Mouse (Mus musculus): ENCODE results near the gene Ier3. TPM values are rescaled to one million over a fixed set of nuclear protein-coding genes. Genes with fewer than 3 reads are reported as not detected.

The Ier3 gene
- polyA plus RNA-seq, 1 experiment from 2014 or later: 7.3 TPM

GRCm38 (mm10) chr17:35864832-35865353, 43.4 kb downstream of the Ier3 start:
- Histone ChIP-seq H3K9ac (replicated peaks) (peak overlapping the region; percentile 89), H3K27me3 (no peaks in the 10 kb centered on the region), H3K4me3 (peak overlapping the region; percentile 64), H3K4me1 (peaks cover 59% of the 10 kb centered on the region), H3K9me3 (no peaks in the 10 kb centered on the region), H3K27ac (replicated peaks) (peak overlapping the region; percentile 97), H3K4me2 (replicated peaks) (peak overlapping the region; percentile 76), H3K36me3 (no peaks in the 10 kb centered on the region)
- ATAC-seq (replicated peaks): no peak
- 29% methylated on average over 10 of the region's 10 CpGs for WGBS

- WGBS: under 1% methylated on average over 45 of the region's 48 CpGs
Measured at GRCm38 (mm10) chr17:35865481-35866280, 44.2 kb downstream of the Ier3 start, which contains the start of gene Ppp1r18. Ppp1r18 (plus strand) TSS chr17:35865593.

GRCm38 (mm10) chr17:35866281-35866831, 44.9 kb downstream of the Ier3 start:
- peak overlapping the region; percentile 76 for H3K4me2 ChIP-seq (replicated peaks)
- no peaks in the 10 kb centered on the region for H3K27me3 ChIP-seq
- H3K36me3 ChIP-seq: peaks cover 3% of the 10 kb centered on the region
- H3K9me3 ChIP-seq: no peaks in the 10 kb centered on the region
- H3K9ac ChIP-seq (replicated peaks): peak overlapping the region; percentile 89
- peak overlapping the region; percentile 97 for H3K27ac ChIP-seq (replicated peaks)
- H3K4me3 ChIP-seq: peak overlapping the region; percentile 64
- peak; percentile 39 for ATAC-seq (replicated peaks)
- WGBS: 0% methylated on average over 33 of the region's 38 CpGs
- peaks cover 65% of the 10 kb centered on the region for H3K4me1 ChIP-seq

More at GRCm38 (mm10) chr17:35865481-35866280, 44.2 kb downstream of the Ier3 start, which contains the start of gene Ppp1r18:
- no peaks in the 10 kb centered on the region for H3K9me3 ChIP-seq
- H3K4me2 ChIP-seq (replicated peaks): peak within 1 kb of the TSS; percentile 76
- peak; percentile 47 for ATAC-seq (replicated peaks)
- peak within 1 kb of the TSS; percentile 64 for H3K4me3 ChIP-seq
- H3K9ac ChIP-seq (replicated peaks): peak within 1 kb of the TSS; percentile 89
- H3K4me1 ChIP-seq: peaks cover 64% of the 10 kb centered on the region
- no peaks in the 10 kb centered on the region for H3K36me3 ChIP-seq
- peak within 1 kb of the TSS; percentile 97 for H3K27ac ChIP-seq (replicated peaks)
- H3K27me3 ChIP-seq: no peaks in the 10 kb centered on the region

GRCm38 (mm10) chr17:35866911-35867890, 45.7 kb downstream of the Ier3 start:
- H3K4me3 ChIP-seq: peak overlapping the region; percentile 64
- ATAC-seq (replicated peaks): no peak
- peak overlapping the region; percentile 97 for H3K27ac ChIP-seq (replicated peaks)
- H3K4me1 ChIP-seq: peaks cover 65% of the 10 kb centered on the region
- H3K4me2 ChIP-seq (replicated peaks): peak overlapping the region; percentile 76
- H3K36me3 ChIP-seq: peaks cover 5% of the 10 kb centered on the region
- no peaks in the 10 kb centered on the region for H3K27me3 ChIP-seq
- H3K9ac ChIP-seq (replicated peaks): peak overlapping the region; percentile 89
- no peaks in the 10 kb centered on the region for H3K9me3 ChIP-seq
- WGBS: 8% methylated on average over 26 of the region's 26 CpGs

DNA sequence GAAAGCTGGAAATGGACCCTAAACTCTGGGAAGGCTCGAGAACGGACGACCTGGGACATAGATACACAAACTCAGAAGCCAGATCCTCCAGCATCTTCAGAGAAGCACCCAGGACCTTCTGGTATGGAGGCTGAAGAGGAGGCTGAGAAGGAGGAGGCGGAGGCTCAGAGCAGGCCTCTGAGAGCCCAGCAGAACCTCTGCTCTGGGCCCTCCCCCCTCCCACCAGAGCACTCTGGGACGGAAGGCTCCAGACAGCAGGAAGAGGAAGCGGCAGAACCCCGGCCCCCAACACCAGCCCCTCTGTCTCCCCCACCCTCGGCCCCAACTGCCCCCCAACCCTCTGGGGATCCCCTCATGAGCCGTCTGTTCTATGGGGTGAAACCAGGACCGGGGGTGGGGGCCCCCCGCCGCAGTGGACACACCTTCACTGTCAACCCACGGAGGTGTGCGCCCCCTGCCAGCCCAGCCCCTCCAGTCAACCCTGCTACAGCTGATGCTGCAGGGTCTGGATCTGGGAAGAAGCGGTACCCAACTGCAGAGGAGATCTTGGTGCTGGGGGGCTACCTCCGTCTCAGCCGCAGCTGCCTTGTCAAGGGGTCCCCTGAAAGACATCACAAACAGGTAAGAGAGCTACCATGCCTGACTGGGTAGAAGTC, 46.8 kb downstream of the Ier3 start:
- H3K27ac ChIP-seq (replicated peaks): peak overlapping the region; percentile 97
- peak overlapping the region; percentile 76 for H3K4me2 ChIP-seq (replicated peaks)
- no peak for ATAC-seq (replicated peaks)
- peaks cover 5% of the 10 kb centered on the region for H3K36me3 ChIP-seq
- peak overlapping the region; percentile 89 for H3K9ac ChIP-seq (replicated peaks)
- no peaks in the 10 kb centered on the region for H3K9me3 ChIP-seq
- 33% methylated on average over 17 of the region's 17 CpGs for WGBS
- peak overlapping the region; percentile 64 for H3K4me3 ChIP-seq
- no peaks in the 10 kb centered on the region for H3K27me3 ChIP-seq
- H3K4me1 ChIP-seq: peaks cover 75% of the 10 kb centered on the region

- H3K36me3 ChIP-seq: peaks cover 5% of the 10 kb centered on the region
- H3K27me3 ChIP-seq: no peaks in the 10 kb centered on the region
- peak overlapping the region; percentile 64 for H3K4me3 ChIP-seq
- H3K4me1 ChIP-seq: peaks cover 79% of the 10 kb centered on the region
- H3K9ac ChIP-seq (replicated peaks): peak overlapping the region; percentile 89
- H3K27ac ChIP-seq (replicated peaks): peak overlapping the region; percentile 97
- ATAC-seq (replicated peaks): no peak
- H3K4me2 ChIP-seq (replicated peaks): peak overlapping the region; percentile 76
- no peaks in the 10 kb centered on the region for H3K9me3 ChIP-seq
- WGBS: 3% methylated on average over 7 of the region's 7 CpGs
Measured at GRCm38 (mm10) chr17:35868961-35869345, 47.5 kb downstream of the Ier3 start.

- WGBS: 3% methylated on average over 7 of the region's 7 CpGs
- H3K36me3 ChIP-seq: peaks cover 8% of the 10 kb centered on the region
- H3K4me3 ChIP-seq: peak overlapping the region; percentile 64
- no peak for ATAC-seq (replicated peaks)
- peak overlapping the region; percentile 97 for H3K27ac ChIP-seq (replicated peaks)
- H3K9ac ChIP-seq (replicated peaks): peak overlapping the region; percentile 89
- no peaks in the 10 kb centered on the region for H3K27me3 ChIP-seq
- H3K4me2 ChIP-seq (replicated peaks): peak overlapping the region; percentile 76
- H3K9me3 ChIP-seq: no peaks in the 10 kb centered on the region
- H3K4me1 ChIP-seq: peaks cover 76% of the 10 kb centered on the region
Measured at GRCm38 (mm10) chr17:35869346-35870067, 48.0 kb downstream of the Ier3 start.

GRCm38 (mm10) chr17:35870151-35870883, 48.8 kb downstream of the Ier3 start:
- ATAC-seq (replicated peaks): no peak
- 74% methylated on average over 9 of the region's 9 CpGs for WGBS
- Histone ChIP-seq H3K4me2 (replicated peaks) (peak overlapping the region; percentile 76), H3K9me3 (no peaks in the 10 kb centered on the region), H3K27me3 (no peaks in the 10 kb centered on the region), H3K36me3 (peaks cover 15% of the 10 kb centered on the region), H3K4me1 (peaks cover 68% of the 10 kb centered on the region), H3K9ac (replicated peaks) (peak overlapping the region; percentile 89), H3K4me3 (peak overlapping the region; percentile 64), H3K27ac (replicated peaks) (peak overlapping the region; percentile 47; the same call in 1 of the 2 replicates)

GRCm38 (mm10) chr17:35870884-35871696, 49.6 kb downstream of the Ier3 start:
- H3K9ac ChIP-seq (replicated peaks): peak overlapping the region; percentile 89
- H3K4me2 ChIP-seq (replicated peaks): peak overlapping the region; percentile 76
- peaks cover 16% of the 10 kb centered on the region for H3K36me3 ChIP-seq
- H3K4me3 ChIP-seq: peak overlapping the region; percentile 64; the same call in 1 of the 2 replicates
- H3K27me3 ChIP-seq: no peaks in the 10 kb centered on the region
- H3K27ac ChIP-seq (replicated peaks): peak overlapping the region; percentile 47; the same call in 1 of the 2 replicates
- H3K4me1 ChIP-seq: peaks cover 68% of the 10 kb centered on the region
- 90% methylated on average over 8 of the region's 8 CpGs for WGBS
- no peaks in the 10 kb centered on the region for H3K9me3 ChIP-seq
- ATAC-seq (replicated peaks): no peak

Measured in forebrain, embryonic 15.5 days (tissue).